Mouse (Mus musculus): ENCODE measurements around the gene Zfp770.

DNA sequence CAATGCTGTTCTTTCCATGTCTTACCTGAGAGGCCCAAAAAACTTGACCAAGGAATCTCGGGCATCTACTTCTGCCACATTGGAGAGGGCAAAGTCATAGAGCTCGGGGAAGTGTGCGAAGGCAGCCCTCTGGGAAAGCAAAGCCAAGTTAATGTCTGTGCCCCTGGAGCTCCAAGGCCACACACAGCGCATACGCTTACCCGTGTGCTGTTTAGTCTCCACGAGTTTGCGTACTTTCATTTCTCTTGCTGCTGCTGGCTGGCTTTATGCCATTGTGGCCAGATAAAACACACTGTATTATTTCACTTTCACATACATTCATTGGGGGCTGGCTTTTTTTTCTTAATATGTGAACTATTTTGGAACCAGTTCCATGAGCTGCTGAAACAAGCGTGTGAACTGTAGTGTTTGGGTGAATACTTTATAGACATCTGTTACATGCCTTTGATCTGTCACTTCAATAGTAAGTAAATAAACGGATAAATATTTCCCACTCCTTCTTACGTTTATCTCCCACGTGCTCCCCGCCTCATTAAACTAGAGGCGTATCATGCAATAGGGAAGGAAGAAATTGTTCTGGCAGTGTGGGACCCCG lies 54.3 kb downstream of the Zfp770 start:
- TF ChIP-seq CTCF (IDR thresholded peaks at IDR 0.05; ENCODE audit: low read depth) (no peak), EP300 (IDR thresholded peaks at IDR 0.05; ENCODE audit: low read depth) (no peak)
